Mouse (Mus musculus): ENCODE results near the gene Sorcs1.

Sorcs1 gene

DNA sequence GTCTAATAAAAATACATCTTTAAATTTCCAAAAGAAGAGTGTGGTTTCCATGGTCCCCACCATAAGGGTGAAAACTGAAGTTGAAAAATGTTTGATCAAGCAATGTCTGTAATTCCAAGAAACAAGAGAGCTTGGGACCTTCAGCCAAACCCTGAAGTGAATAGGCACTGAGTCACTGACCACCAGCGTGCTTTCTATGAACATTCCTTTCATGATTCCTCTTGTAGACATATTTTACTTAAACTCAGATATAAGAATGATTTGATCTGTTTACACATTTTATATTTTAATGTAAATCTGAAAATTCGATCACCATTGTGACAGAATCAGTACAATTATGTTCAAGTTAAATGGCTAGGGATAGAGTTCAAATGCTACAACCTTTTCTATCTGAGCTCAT, 112.1 kb downstream of the Sorcs1 start:
- in situ Hi-C loops (cut with MboI, MseI), result no loop called here

GRCm38 (mm10) chr19:50558771-50559170, 119.7 kb downstream of the Sorcs1 start:
- in situ Hi-C loops (cut with MboI, MseI), result no loop called here

GRCm38 (mm10) chr19:50534031-50534430, 144.4 kb downstream of the Sorcs1 start:
- in situ Hi-C loops (cut with MboI, MseI), result no loop called here

DNA sequence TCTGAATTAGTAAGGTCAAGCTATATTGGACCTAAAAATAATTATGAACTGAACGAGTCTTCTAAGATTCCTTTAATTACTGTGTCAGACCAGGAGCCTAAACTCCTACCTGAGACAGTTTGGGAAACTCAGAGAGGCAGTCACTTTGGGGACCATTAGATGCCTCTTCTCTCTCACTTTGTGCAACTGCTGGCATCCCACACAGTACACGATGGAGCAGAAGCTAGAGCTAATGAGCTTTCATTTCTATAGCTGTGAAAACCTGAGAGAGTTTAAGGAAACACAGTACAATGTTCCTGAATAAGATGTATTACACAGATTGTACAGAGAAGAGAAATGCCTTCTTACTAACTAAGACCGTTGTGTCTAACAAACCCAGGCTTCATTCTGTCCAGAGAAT, 150.6 kb downstream of the Sorcs1 start:
- in situ Hi-C loops (cut with MboI, MseI), result no loop called here

GRCm38 (mm10) chr19:50526094-50526493, 152.4 kb downstream of the Sorcs1 start:
- in situ Hi-C loops (cut with MboI, MseI), result no loop called here

DNA sequence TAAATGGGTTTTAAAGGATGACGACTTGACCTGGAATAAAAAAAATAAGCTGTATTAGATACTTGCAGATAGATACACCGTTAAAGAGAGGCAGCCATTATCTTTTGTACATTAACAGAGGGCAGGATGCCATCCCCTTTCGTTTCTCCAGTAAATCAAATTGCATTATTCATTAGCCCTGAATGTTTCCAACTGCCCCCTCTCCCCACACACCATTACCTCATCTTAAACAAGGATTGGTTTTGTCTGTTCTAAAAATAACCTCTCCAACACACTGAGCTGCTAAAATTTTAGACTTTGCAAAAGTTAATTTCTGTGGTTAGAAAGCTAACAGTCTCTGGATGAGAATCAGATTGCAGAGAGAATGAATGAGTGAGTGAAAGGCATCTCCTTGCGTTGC, 156.5 kb downstream of the Sorcs1 start:
- in situ Hi-C loops (cut with MboI, MseI), result no loop called here

GRCm38 (mm10) chr19:50515059-50515673, 163.3 kb downstream of the Sorcs1 start:
- in situ Hi-C loops (cut with MboI, MseI), result no loop called here

- in situ Hi-C loops (cut with MboI, MseI), result no loop called here
Observed at GRCm38 (mm10) chr19:50514309-50514830, 164.1 kb downstream of the Sorcs1 start.

GRCm38 (mm10) chr19:50502816-50503215, 175.6 kb downstream of the Sorcs1 start:
- in situ Hi-C loops (cut with MboI, MseI), result no loop called here

DNA sequence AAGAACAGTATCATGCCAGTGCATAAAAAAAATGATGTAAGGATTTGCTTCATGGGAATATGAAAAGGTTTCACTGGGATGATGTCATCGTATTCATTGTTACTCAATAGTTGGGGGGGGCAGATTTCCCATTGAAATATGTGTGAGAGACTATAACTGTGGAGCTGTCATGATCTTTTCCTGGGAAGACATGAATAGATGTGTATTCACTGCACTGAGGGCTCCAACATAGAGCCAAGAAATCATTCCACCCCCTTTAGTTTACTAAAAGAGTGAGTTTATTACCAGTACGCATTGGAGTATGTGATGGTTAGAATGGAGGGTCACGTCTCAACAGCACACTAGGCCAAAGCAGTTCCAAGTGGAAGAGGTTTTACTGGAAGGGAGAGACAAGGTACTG, 187.3 kb downstream of the Sorcs1 start:
- in situ Hi-C loops (cut with MboI, MseI), result no loop called here

- in situ Hi-C loops (cut with MboI, MseI), result no loop called here
Observed at GRCm38 (mm10) chr19:50490721-50491120, 187.7 kb downstream of the Sorcs1 start.

DNA sequence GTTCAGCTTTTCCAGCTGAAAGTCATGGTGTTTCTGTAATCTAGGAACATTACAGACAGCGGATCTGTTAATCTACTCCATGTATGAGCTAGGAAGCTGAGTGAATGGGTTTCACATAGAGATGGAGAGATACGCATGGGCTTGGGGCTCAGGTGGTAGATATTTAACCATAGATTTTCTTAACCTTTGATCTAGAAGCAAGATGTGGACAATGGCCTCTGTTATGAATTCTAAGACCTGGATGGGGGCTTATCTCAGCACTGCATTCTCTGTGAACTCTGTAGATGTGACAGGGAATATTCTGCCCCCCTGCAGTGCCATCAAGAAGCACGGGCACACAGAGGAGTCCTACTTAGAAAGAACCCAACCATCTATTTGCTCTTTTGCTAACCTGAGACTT, 188.7 kb downstream of the Sorcs1 start:
- in situ Hi-C loops (cut with MboI, MseI), result no loop called here

- in situ Hi-C loops (cut with MboI, MseI), result no loop called here
Observed at GRCm38 (mm10) chr19:50488421-50488820, 190.0 kb downstream of the Sorcs1 start.

DNA sequence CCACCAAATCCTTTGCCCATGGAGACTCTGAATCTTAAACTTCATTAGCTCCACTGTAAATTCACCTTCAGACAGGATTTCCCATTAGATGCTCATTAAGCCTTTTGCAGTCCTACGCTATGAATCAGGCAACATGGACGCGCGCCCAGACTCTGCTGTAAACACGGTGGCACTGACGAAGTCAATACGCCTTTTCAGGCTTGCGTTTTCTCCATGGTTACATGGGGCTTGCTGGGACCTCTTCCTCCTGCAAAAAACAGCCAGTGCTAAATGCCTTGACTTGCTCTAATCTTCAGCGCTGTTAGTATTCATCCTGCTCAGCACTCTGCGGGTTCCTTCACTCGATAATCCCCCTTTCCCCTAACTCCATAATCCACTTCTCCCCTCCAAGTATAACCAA, 190.7 kb downstream of the Sorcs1 start:
- in situ Hi-C loops (cut with MboI, MseI), result no loop called here

DNA sequence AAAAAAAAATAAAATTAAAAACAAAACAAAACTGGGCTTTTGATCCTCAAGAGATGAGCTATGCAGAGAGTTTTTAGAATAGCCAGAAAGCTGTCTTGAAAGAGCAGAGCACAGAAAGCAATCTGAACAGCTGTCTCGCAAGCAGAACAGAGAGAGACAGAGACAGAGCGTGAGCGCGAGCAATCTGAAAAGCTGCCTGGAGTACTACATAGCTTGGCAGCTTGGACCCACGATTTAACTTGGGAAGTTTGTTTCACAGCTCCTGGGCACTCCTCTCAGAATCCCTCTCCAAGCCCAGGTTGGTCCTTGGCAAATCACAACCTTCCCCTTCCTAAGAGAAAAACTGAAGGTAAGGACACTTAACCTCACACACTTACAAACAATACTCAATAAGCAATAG, 192.1 kb downstream of the Sorcs1 start:
- in situ Hi-C loops (cut with MboI, MseI), result no loop called here

DNA sequence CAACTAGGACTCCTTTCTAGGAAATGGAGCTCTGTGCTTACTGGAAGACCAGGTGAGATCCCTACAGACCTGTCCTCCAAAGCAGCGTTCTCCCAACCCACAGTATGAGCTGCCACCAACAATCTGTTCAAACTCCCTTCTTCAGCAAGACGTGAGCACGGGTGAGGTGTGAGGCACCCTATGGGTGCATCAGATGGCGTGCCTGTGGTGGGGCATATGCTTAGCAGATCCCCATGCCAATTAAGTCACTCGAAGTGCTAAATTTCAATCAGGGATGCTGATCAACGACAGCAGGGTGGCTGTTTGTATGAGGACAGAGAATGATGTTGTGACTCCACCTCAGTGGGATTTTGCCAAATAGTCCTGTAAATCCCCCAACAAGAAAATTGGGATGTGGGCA, 201.7 kb downstream of the Sorcs1 start:
- in situ Hi-C loops (cut with MboI, MseI), result no loop called here

DNA sequence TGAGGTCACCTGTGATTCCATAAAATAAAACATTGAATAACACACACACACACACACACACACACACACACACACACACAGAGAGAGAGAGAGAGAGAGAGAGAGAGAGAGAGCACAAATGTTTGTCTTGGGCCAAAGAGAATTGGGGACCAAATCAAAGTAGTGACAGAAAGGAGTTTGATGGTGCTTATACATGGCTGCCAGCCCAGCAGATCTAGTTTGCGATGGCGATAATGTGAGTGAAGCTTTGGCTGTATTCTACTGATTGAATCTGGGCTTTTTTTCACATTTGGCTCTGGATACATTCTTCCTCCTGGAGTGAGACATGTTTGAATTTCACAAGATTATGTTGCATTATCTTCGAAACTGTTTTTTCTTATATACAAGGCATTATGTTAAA, 209.9 kb downstream of the Sorcs1 start:
- in situ Hi-C loops (cut with MboI, MseI), result no loop called here

GRCm38 (mm10) chr19:50464811-50465210, 213.6 kb downstream of the Sorcs1 start:
- in situ Hi-C loops (cut with MboI, MseI), result no loop called here

GRCm38 (mm10) chr19:50458581-50458980, 219.9 kb downstream of the Sorcs1 start:
- in situ Hi-C loops (cut with MboI, MseI), result no loop called here

DNA sequence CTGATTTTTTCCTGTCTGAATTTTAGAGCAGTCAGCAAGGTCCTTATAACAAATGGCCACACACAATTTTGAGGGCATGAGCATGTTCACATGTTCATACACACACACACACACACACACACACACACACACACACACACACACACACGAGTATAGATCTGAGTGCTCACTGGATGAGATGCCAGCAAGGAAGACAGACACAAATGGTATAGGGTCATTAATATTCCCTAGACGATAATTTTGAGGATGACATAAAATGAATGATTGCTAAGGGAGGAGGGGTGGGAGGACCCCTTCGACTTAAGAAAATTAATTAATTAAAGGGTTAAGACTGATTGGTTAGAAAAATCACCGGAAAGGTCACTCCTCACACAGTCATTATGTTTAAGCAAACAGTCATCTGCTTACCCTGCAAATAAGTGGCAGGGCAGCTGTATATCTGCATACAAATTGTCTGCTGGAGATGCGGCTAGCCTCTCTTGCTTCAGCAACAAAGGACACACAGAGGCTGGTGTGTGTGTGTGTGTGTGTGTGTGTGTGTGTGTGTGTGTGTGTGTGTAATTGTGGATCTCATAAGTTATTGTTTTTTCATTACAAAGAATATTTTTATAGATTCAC, 221.1 kb downstream of the Sorcs1 start:
- in situ Hi-C loops (cut with MboI, MseI), result no loop called here

- in situ Hi-C loops (cut with MboI, MseI), result no loop called here
Observed at GRCm38 (mm10) chr19:50441099-50441498, 237.3 kb downstream of the Sorcs1 start.

DNA sequence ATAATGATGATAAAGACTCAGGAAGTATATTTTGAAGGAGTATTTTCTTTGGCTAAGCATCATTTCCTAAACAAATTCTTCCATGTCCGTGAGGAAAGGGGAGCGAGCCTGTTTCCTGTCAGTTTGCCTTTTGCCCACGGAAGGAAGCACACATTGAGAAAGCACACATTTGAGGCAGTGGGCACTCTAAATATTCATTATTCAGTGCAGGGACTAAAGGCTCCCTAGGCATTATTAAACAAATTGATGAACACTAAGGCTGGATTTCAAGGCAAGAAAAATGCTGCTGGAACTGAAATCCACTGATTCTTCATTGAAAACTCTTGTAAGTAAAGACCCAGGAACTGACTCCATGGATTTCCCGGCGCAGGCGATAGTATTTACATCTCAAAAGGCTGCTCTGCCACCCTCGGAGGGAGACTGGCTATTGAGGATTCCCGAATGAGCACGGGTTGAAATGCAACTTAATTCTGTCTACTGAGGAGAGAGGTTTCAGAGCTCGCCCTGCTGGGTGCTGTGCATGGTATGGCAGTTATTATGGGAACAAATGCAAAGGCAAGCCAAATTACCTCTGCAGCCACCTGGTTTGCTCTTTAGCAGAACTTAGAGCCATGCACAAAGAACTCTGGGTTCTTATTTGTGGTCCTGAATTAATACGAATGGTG, 238.1 kb downstream of the Sorcs1 start:
- in situ Hi-C loops (cut with MboI, MseI), result no loop called here

DNA sequence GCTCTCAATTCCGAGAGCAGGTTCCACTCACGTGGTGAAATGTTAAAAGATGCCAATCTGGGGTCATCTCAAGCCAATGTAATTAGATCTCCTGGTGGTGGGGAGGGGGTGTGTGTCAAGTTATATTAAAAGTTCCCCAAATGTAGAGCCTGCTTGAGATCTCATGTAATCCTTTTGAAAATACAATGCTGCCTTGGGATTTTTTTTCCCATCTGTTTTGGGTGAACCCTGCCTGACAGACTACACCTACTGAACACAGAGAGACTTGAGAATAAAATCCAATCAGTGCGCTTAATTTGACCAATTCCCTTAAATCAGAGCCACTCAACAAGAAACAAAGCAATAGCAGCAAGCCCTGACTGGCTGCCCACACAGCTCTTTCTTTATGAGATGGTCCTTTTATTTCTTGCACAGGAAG, 239.0 kb downstream of the Sorcs1 start:
- in situ Hi-C loops (cut with MboI, MseI), result no loop called here
